ENCODE assay signal across 8 mouse cellular contexts in genomic region chr12:21418621-21419131, GRCm38 (mm10). TPM values are rescaled to one million over a fixed set of nuclear protein-coding genes. Genes with fewer than 3 reads are reported as not detected.
DNase-seq lines count a peak whose midpoint lies in the region; ATAC-seq and TF ChIP-seq lines count a peak whose summit lies in the region.

No protein-coding gene starts in this region.

- H3K27ac ChIP-seq in forebrain, embryonic 16.5 days (ENCODE audit: low read length), result peak overlapping the region; percentile 95
- H3K27ac ChIP-seq in left cerebral cortex, adult 2 months, result peak overlapping the region; percentile 99

- WGBS in forebrain, embryonic 16.5 days, result 39% methylated on average over 11 of the region's 11 CpGs

- H3K9ac ChIP-seq in forebrain, embryonic 16.5 days (replicated peaks; ENCODE audit: low read depth, low read length), result peak overlapping the region; percentile 93

- H3K9me3 ChIP-seq in forebrain, embryonic 16.5 days (ENCODE audit: control insufficient read depth, low read length), result 0 out of 2 replicates have a peak, but pooled peaks cover 2% of the 10 kb centered on the region

- no peak for TF ChIP-seq CTCF in left cerebral cortex, adult 2 months (IDR thresholded peaks at IDR 0.05)

- no peaks in the 10 kb centered on the region for H3K27me3 ChIP-seq in forebrain, embryonic 16.5 days (replicated peaks; ENCODE audit: control insufficient read depth, insufficient read depth, low read length)

- no peak for ATAC-seq in forebrain, embryonic 16.5 days
- ATAC-seq in granulocyte monocyte progenitor cell, adult 5-6 weeks (replicated peaks; ENCODE audit: poor library complexity, severe bottlenecking), result no peak

- H3K4me3 ChIP-seq in forebrain, embryonic 16.5 days (replicated peaks; ENCODE audit: low read length), result peak overlapping the region; percentile 82
- peak overlapping the region; percentile 73 for H3K4me3 ChIP-seq in left cerebral cortex, adult 2 months

- peaks cover 14% of the 10 kb centered on the region for H3K4me1 ChIP-seq in forebrain, embryonic 16.5 days (replicated peaks; ENCODE audit: control insufficient read depth, insufficient read depth, low read length)

- peak; percentile 15 to 36 for DNase-seq in frontal cortex, postnatal 36 days (ENCODE audit: low spot score in 2 of 2)
- DNase-seq in frontal cortex, adult 2 months (ENCODE audit: extremely low spot score in 1 of 2, low spot score in 1 of 2), result no peak
- peak; percentile 22 for DNase-seq in thymus, postnatal 4 days
- no peak for DNase-seq in thymus, postnatal 25 days
- DNase-seq in left cerebral cortex, adult 2 months (ENCODE audit: extremely low spot score in 1 of 2, low spot score in 2 of 2), result peak; percentile 24 to 26
- peak; percentile 21 for DNase-seq in neural tube, embryonic 10.5 days (ENCODE audit: extremely low spot score, low spot score)

- intact Hi-C loops in left cerebral cortex, adult 2 months (cut with DNase I), result loop anchor here (5.0 kb wide), 1 partner anchor 94 kb away; no protein-coding TSS in a partner anchor

- peaks cover 8% of the 10 kb centered on the region for H3K36me3 ChIP-seq in forebrain, embryonic 16.5 days (ENCODE audit: control insufficient read depth, insufficient read depth)

- H3K4me2 ChIP-seq in forebrain, embryonic 16.5 days (ENCODE audit: low read length), result peak overlapping the region; percentile 77

RNA-seq across cellular contexts. Expression of gene Ywhaq, which starts 1.2 kb away (rescaled TPM):
- polyA plus RNA-seq in frontal cortex, adult 2 months (2012; rRNA removed), result 295 and 315 TPM in 2 replicates
- polyA plus RNA-seq in forebrain, embryonic 16.5 days (2015; fragmentation: Nextera tagmentation; extraction: Ambion mirVana), result 1,089 and 1,150 TPM in 2 replicates
- total RNA-seq in left cerebral cortex, adult 2 months (2021), result 100 to 1,000 TPM; 406 to 421 TPM
- 218 and 229 TPM in 2 replicates for total RNA-seq in granulocyte monocyte progenitor cell, adult 5-6 weeks (2014; fragmentation: Nextera tagmentation)
- 198 and 212 TPM in 2 replicates for total RNA-seq in granulocyte monocyte progenitor cell, adult 5-6 weeks (2017)

RNA-seq across cellular contexts. Expression of gene Adam17, which starts 45.2 kb away (rescaled TPM):
- 16.9 and 20.2 TPM in 2 replicates for polyA plus RNA-seq in frontal cortex, adult 2 months (2012; rRNA removed)
- 18.0 and 23.2 TPM in 2 replicates for polyA plus RNA-seq in forebrain, embryonic 16.5 days (2015; fragmentation: Nextera tagmentation; extraction: Ambion mirVana)
- 10 to 100 TPM; 18.1 to 20.6 TPM for total RNA-seq in left cerebral cortex, adult 2 months (2021)
- 40.7 and 44.9 TPM in 2 replicates for total RNA-seq in granulocyte monocyte progenitor cell, adult 5-6 weeks (2014; fragmentation: Nextera tagmentation)
- total RNA-seq in granulocyte monocyte progenitor cell, adult 5-6 weeks (2017), result 52.1 and 54.9 TPM in 2 replicates

Comparison
In these comparisons a context has a peak if more than half of its experiments do, and no peak if none do; other contexts are left out.
1. DNase-seq: peak in frontal cortex, postnatal 36 days (2 of 2), thymus, postnatal 4 days (single experiment), left cerebral cortex, adult 2 months (2 of 2) and neural tube, embryonic 10.5 days (single experiment); none in frontal cortex, adult 2 months (0 of 2) and thymus, postnatal 25 days (single experiment).